Comparison of ENCODE assay signal across 29 mouse cellular contexts in the genomic region with DNA sequence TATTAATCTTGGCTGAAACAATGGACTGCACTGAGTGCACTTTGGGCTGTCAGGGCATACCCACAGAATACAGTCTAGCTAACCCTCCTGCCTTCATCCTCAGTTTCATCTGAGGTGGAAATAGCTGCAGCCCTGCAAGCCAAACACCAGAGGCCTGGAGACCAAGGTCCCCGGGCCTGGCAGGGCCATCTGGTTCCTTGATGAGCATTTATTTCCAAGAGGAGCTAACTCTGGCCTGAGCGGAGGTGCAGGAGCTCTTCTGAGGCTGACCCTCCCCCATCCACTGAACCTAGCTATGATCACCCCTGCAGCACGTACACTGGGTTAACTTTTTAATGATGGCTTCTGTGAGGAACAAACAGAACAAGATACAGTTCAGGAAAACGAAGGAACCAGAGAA.
DNase-seq lines count a peak whose midpoint lies in the region; ATAC-seq and TF ChIP-seq lines count a peak whose summit lies in the region.
"Had no signal": no experiment of that assay in that cellular context is flagged by ENCODE, and none has a peak within 500 bp of the region (broad histone marks: within the 10 kb centered on the region; RNA-seq: fewer than 3 reads in every experiment).

No protein-coding gene starts in this region.

- H3K4me3 ChIP-seq in lung, embryonic 14.5 days (ENCODE audit: low read depth, low read length) = no peak overlapping the region
- no peak overlapping the region for H3K4me3 ChIP-seq in midbrain, embryonic 14.5 days (replicated peaks; ENCODE audit: low read depth, low read length)
- H3K4me3 ChIP-seq: embryonic facial prominence, embryonic 10.5 days; embryonic facial prominence, embryonic 15.5 days; forebrain, embryonic 12.5 days; layer of hippocampus, adult 2 months; megakaryocyte, embryonic 14.5 days; midbrain, embryonic 12.5 days had no signal

- H3K9ac ChIP-seq in lung, embryonic 14.5 days = no peak overlapping the region
- no peak overlapping the region for H3K9ac ChIP-seq in midbrain, embryonic 14.5 days (replicated peaks; ENCODE audit: low read length)
- H3K9ac ChIP-seq: embryonic facial prominence, embryonic 15.5 days; forebrain, embryonic 12.5 days; forebrain, postnatal 0 days; hindbrain, embryonic 14.5 days; liver, embryonic 14.5 days; midbrain, embryonic 12.5 days had no signal

- DNase-seq in lung, embryonic 14.5 days = peak; percentile 6
- no peak for DNase-seq in lung, postnatal 25 days (ENCODE audit: low spot score)
- peak; percentile 14 for DNase-seq in embryo, embryonic 10.5 days (ENCODE audit: low spot score)
- DNase-seq in forelimb bud, embryonic 11.5 days (ENCODE audit: low read depth, low spot score) = peak; percentile 33
- no peak for DNase-seq in right cerebral cortex, postnatal 36 days (ENCODE audit: low spot score in 2 of 2)
- DNase-seq in midbrain, embryonic 14.5 days = no peak
- DNase-seq: adrenal gland, adult 2 months; B cell, adult 2 months; cerebellum, adult 9-10 months; cerebellum, postnatal 36 days; forebrain, postnatal 0 days; gastrocnemius, postnatal 10 days; heart, postnatal 14 days; kidney, adult 11 months; kidney, postnatal 14 days; liver; lung, adult 2 months; lung, postnatal 4 days; thymus, postnatal 4 days had no signal

- no peaks in the 10 kb centered on the region for H3K36me3 ChIP-seq in lung, embryonic 14.5 days (ENCODE audit: insufficient read depth)
- no peaks in the 10 kb centered on the region for H3K36me3 ChIP-seq in midbrain, embryonic 14.5 days (ENCODE audit: control insufficient read depth, insufficient read depth, low read length)
- H3K36me3 ChIP-seq: embryonic facial prominence, embryonic 10.5 days; embryonic facial prominence, embryonic 15.5 days; forebrain, embryonic 12.5 days; midbrain, embryonic 12.5 days had no signal

- no peaks in the 10 kb centered on the region for H3K27me3 ChIP-seq in lung, embryonic 14.5 days (ENCODE audit: insufficient read depth, low read length)
- no peaks in the 10 kb centered on the region for H3K27me3 ChIP-seq in midbrain, embryonic 14.5 days (ENCODE audit: control insufficient read depth, insufficient read depth, low read length)
- H3K27me3 ChIP-seq: embryonic facial prominence, embryonic 15.5 days; forebrain, embryonic 12.5 days; megakaryocyte, embryonic 14.5 days; midbrain, embryonic 12.5 days had no signal

- ATAC-seq in lung, embryonic 14.5 days (ENCODE audit: insufficient read depth) = 0 out of 2 replicates have a peak, but pooled peaks have one; percentile 35
- ATAC-seq in midbrain, embryonic 14.5 days (ENCODE audit: low FRiP score, low TSS enrichment) = no peak
- ATAC-seq: activated CD4-positive, CD25-positive, alpha-beta regulatory T cell, adult 4 months; forebrain, postnatal 0 days; inflammation-experienced regulatory T-cells, adult 6 months had no signal

- 41% methylated on average over 4 of the region's 4 CpGs for WGBS in lung, embryonic 14.5 days
- 58% methylated on average over 4 of the region's 4 CpGs for WGBS in midbrain, embryonic 14.5 days

- H3K27ac ChIP-seq in lung, embryonic 14.5 days (ENCODE audit: low read depth) = no peak overlapping the region
- H3K27ac ChIP-seq in midbrain, embryonic 14.5 days (replicated peaks; ENCODE audit: low read depth, low read length) = no peak overlapping the region
- H3K27ac ChIP-seq: embryonic facial prominence, embryonic 10.5 days; embryonic facial prominence, embryonic 15.5 days; forebrain, embryonic 12.5 days; hindbrain, embryonic 14.5 days; layer of hippocampus, adult 2 months; liver, embryonic 14.5 days; midbrain, embryonic 12.5 days had no signal

- TF ChIP-seq CTCF in lung, embryonic 14.5 days (IDR thresholded peaks at IDR 0.05; ENCODE audit: low read depth) = no peak

- H3K9me3 ChIP-seq in lung, embryonic 14.5 days (ENCODE audit: low read depth, low read length) = no peaks in the 10 kb centered on the region
- H3K9me3 ChIP-seq in midbrain, embryonic 14.5 days (ENCODE audit: control insufficient read depth, low read length) = no peaks in the 10 kb centered on the region
- H3K9me3 ChIP-seq: embryonic facial prominence, embryonic 10.5 days; embryonic facial prominence, embryonic 15.5 days; forebrain, embryonic 12.5 days; megakaryocyte, embryonic 14.5 days; midbrain, embryonic 12.5 days had no signal

- no peaks in the 10 kb centered on the region for H3K4me1 ChIP-seq in lung, embryonic 14.5 days (ENCODE audit: insufficient read depth)
- H3K4me1 ChIP-seq in midbrain, embryonic 14.5 days (ENCODE audit: control insufficient read depth, insufficient read depth, low read length) = peaks cover 13% of the 10 kb centered on the region
- H3K4me1 ChIP-seq: embryonic facial prominence, embryonic 15.5 days; megakaryocyte, embryonic 14.5 days had no signal

- no peak overlapping the region for H3K4me2 ChIP-seq in lung, embryonic 14.5 days
- no peak overlapping the region for H3K4me2 ChIP-seq in midbrain, embryonic 14.5 days (ENCODE audit: low read length)
- H3K4me2 ChIP-seq: embryonic facial prominence, embryonic 15.5 days; forebrain, embryonic 12.5 days; hindbrain, embryonic 14.5 days; midbrain, embryonic 12.5 days had no signal

Comparison
In these comparisons a context has a peak if more than half of its experiments do, and no peak if none do; other contexts are left out.
1. DNase-seq: peak in lung, embryonic 14.5 days (single experiment), embryo, embryonic 10.5 days (single experiment) and forelimb bud, embryonic 11.5 days (single experiment); none in lung, postnatal 25 days (single experiment), right cerebral cortex, postnatal 36 days (0 of 2) and midbrain, embryonic 14.5 days (single experiment).